Mouse (Mus musculus) right cerebral cortex, postnatal 36 days (tissue): ENCODE results near the gene H2-Ab1.

Experiments used
- DNase-seq, 2 experiments: peaks; one replicate each; pipeline ENCODE4 v3.0.0; 2022; ENCODE audit warnings: low spot score in 2 of 2, mixed read lengths in 1 of 2

Gene H2-Ab1

GRCm38 (mm10) chr17:34239601-34240041, 17.9 kb upstream of the H2-Ab1 start:
- no peak for DNase-seq

DNA sequence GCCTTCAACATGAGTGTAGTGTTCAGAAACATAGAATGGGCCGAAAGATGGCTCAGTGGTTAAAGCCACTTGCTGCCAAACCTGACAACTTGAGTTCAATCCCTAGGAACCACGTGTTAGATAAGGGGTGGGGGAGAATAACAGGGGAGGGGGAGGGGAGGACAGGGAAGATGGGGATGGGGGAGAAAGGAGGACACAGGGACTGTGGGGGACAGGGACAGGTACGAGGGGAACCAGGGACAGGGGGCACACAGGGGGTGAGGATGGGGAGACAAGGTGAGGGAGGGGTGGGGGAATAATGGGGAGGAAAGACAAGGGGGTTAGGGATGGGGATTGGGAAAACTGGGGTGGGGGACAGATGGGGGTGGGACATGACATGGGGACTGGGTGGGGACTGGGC, 17.1 kb upstream of the H2-Ab1 start:
- DNase-seq: no peak

DNA sequence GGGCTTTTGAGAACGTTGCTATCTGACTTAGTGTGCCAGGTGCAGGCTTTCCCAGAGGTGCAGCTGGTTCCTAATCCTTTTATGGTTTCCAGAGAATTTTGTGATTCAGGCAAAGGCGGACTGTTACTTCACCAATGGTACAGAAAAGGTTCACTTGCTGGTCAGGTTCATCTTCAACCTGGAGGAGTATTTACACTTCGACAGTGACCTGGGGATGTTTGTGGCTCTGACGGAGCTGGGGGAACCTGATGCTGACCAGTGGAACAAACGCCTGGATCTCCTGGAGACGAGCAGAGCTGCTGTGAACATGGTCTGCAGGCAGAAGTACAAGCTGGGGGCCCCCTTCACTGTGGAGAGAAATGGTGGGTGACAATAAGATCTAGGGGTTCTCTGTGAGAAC, 16.6 kb upstream of the H2-Ab1 start:
- DNase-seq: no peak

GRCm38 (mm10) chr17:34244656-34245055, 12.8 kb upstream of the H2-Ab1 start:
- DNase-seq: no peak

GRCm38 (mm10) chr17:34247047-34247446, 10.4 kb upstream of the H2-Ab1 start:
- DNase-seq: no peak

- DNase-seq: no peak
Measured at GRCm38 (mm10) chr17:34248764-34249163, 8.7 kb upstream of the H2-Ab1 start.

DNA sequence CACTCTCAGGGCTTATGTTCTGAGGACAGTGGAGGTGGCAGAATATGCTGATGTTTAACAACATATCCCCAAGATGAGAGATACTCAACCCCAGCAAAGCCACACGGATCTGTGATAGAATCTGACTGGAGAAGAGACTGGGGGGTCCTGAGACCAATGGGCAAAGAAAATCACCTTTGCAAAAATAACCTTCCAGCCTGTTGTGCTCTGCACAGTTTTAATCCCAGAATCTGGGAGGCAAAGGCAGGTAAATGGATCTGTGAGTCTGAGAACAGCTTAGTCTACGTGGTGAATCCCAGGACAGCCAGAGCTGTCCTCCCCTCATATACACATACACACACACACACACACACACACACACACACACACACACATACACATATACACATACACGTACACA, 8.1 kb upstream of the H2-Ab1 start:
- no peak for DNase-seq

DNA sequence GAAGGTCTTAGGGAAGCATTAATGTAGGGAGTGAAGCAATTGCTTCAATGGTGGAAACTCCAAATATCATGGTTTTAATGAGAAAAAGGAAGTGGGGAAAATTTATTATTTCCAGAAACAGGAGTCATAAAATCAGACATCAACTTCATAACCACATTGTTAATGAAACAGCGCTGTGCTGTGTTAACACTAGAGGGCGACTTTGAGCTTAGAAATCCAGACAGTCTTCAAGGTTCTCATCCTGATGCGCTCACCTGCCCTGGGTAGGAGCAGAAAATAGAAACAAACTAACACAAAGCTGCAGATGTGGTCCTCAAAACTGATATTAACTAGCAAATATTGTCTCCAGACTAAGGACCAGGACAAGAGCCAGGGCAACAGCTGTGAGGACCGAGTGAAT, 7.6 kb upstream of the H2-Ab1 start:
- DNase-seq: no peak

GRCm38 (mm10) chr17:34251666-34252065, 5.8 kb upstream of the H2-Ab1 start:
- no peak for DNase-seq

DNA sequence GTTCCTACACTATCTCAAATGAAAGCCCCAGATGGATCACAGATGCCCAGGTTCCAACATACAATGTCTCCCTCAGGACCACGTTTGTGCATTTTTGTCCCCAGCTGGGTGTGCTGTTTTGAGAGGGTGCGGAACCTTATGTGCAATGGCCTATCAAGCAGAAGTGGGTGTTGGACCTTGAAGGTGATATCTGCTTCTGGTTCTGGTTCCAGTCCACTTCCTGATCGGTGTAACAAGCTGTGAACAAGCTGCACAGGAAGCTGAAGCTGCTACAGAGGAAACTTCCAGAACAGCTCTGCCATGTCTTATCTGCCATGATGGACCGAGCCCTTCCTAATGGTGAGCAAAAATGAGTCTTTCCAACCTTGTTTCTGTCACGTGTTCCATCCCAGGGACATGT, 988 bp upstream of the H2-Ab1 start:
- no peak for DNase-seq

GRCm38 (mm10) chr17:34260551-34260950, 3.1 kb downstream of the H2-Ab1 start:
- no peak for DNase-seq

DNA sequence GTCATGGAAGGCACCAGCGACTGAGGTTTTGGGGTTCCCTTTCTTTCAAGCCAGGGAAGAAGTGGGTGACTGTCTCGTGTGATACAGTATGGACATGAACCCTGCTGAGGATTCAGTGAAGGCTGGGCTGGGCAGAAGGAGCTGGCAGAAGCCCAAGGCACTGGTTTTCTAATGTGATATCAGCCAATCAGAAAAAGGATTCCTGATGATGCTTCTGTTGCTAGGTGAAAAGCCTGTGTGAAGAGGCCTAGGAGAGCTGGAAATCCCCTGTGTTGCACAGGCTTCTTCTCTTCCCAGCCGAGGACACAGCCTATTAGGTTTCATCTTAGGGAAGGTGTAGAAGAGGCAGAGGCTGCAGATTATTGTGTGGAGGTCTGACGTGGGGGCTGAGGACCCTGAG, 4.0 kb downstream of the H2-Ab1 start:
- DNase-seq: peak; percentile 24 to 52

GRCm38 (mm10) chr17:34263068-34263467, 5.6 kb downstream of the H2-Ab1 start:
- peak; percentile 29 to 36 for DNase-seq

DNA sequence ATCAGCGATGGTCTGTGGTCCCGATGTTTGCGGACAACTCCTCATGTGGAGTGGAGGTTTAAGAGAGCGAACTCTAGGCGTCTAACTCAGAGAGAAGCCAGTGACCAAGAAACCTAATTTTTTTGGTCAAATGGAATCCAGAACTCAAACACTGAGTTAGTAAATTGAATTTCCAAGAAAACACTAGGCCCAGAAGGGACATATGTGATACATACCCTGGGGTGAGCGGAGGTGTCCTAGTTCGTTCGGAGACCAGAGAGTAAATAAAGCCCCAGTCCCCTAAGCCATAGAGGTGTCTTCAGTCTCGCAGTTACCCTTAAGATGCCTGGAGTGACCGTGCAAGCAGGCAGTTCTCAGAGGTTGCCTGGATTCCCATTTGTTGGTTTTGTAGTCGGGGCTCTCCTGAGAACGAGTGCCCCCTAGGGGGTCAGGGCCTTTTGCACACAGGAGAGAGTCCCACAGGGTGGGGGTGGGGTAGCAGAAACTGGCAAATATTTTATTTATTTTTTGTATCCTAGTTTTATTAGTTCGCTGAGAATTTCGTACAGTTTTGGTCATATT, 6.4 kb downstream of the H2-Ab1 start:
- DNase-seq: no peak

GRCm38 (mm10) chr17:34264452-34265351, 7.2 kb downstream of the H2-Ab1 start:
- no peak for DNase-seq

DNA sequence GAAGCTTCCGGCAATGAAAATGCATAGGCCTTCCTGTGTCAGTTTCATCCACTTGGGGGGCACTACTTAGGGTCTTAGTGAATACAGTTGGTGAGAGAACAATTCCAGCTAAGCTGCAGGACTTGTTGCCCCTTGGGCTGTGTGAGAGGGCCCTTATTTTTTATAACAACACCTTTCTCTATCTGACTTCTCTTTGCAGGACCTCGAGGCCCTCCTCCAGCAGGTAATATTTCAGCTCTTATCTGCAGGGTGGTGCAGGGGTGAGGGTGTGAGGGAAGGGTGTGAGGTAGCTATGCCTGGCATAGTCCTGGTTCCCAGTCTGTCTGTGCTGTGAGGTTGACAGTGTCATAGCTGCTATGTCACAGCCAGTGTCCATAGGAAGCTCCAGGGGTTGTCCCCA, 10.8 kb downstream of the H2-Ab1 start:
- DNase-seq: no peak

GRCm38 (mm10) chr17:34268748-34269147, 11.3 kb downstream of the H2-Ab1 start:
- DNase-seq: no peak

DNA sequence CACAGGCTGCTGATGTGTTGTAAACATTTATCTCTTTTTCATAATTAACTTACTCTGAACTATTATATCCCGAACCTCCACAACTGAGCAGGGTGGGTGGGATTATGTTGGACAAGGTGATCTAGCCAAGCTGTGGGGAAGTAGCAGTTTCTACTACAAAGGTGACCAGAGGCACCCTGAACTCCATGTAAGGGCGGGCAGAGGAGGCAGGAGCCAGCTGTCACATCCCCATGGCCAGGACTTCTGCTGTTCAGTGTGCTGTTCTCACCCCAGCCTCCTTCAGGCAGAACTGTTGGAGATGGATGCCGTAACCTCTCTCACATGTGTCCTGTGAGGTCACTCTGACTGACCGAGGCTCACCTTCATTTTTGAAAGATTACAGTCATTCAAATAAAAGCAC, 12.3 kb downstream of the H2-Ab1 start:
- no peak for DNase-seq

DNA sequence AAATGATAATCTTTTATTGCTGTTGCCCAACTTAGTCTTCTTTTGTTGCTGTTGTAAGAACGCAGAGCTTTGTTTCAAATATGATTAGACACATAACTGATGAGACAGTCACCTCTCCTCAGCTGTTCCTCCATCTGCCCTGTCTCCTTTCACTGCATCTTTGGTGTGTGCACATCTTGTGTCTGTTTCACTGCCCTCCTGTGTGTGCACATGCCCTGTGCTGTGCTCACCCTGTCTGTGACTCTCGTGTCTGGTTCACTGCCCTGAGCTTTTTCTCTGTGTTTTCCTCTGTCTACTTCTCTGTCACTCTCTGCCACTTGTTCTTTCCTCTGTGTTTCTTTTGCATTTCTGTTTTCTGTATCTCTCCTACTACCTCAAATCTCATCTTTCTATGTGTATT, 12.7 kb downstream of the H2-Ab1 start:
- DNase-seq: no peak

GRCm38 (mm10) chr17:34270940-34271339, 13.5 kb downstream of the H2-Ab1 start:
- no peak for DNase-seq

DNA sequence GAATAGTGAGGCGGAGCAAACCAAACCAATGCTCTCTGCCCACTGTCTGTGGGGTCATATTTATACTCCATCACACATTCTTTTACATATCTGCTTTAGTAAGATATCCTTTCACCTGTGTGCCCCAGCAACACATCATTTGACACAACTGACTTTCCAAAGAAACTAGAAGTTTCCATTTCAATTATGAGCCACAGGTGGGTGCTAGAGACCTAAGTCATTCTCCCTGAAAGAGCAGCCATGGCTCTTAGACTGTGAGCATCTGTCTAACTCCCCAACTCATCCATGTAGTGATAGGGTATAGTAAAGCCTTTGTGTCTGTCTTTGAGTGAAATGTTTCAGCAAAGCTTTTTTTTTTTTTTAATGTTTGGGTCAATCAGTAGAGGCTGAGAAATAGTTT, 14.6 kb downstream of the H2-Ab1 start:
- DNase-seq: no peak

DNA sequence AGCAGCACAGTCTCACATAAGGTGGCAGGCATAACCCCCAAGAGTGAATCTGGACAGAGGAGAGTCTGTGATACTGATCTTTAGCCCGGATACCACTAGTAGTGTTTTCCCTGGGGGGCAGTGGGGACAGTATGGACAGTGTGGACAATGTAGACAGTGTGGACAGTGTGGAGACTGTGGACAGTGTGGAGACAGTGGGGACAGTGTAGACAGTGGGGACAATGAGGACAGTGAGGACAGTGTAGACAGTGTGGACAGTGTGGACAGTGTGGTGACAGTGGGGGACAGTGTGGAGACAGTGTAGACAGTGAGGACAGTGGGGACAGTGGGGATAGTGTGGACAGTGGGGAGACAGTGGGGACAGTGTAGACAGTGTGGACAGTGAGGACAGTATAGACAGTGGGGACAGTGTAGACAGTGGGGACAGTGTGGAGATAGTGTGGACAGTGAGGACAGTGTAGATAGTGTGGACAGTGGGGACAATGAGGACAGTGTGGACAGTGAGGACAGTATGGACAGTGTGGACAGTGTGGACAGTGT, 23.1 kb downstream of the H2-Ab1 start:
- DNase-seq: no peak

GRCm38 (mm10) chr17:34281836-34282235, 24.3 kb downstream of the H2-Ab1 start:
- DNase-seq: no peak
